Mouse (Mus musculus) C2C12 (cell line): ENCODE results near the gene Mbd5.

Experiments
- CTCF ChIP-seq: IDR thresholded peaks from one replicate; pipeline ENCODE4 v1.5.1; 2011; ENCODE audit not compliant: control insufficient read depth, insufficient read depth, insufficient read length
- MAX ChIP-seq: IDR thresholded peaks from one replicate; pipeline ENCODE4 v1.6.1; 2011; ENCODE audit warnings: mild to moderate bottlenecking, control low read depth

GRCm38 (mm10) chr2:49210408-49210807 lies 261.1 kb downstream of the Mbd5 start:
- TF ChIP-seq CTCF, result no peak
- TF ChIP-seq MAX, result no peak
